Mouse (Mus musculus) neural tube, embryonic 14.5 days (tissue): ENCODE data around the gene Zic5. TPM values are rescaled to one million over a fixed set of nuclear protein-coding genes. Genes with fewer than 3 reads are reported as not detected.

ENCODE experiments used
- ATAC-seq: fragments of 200-750 bp; cut with Nextera tagmentation; 2 replicates; pipeline ENCODE4 v1.8.0; 2017; ENCODE audit warnings: low read depth, mild to moderate bottlenecking, moderate TSS enrichment, moderate library complexity
- H3K27ac ChIP-seq: fragments of 300-500 bp; sonication (generic); 2 replicates; pipeline ENCODE4 v1.5.1; 2014; ENCODE audit warnings: low read depth, mild to moderate bottlenecking, control low read depth, low read length, moderate library complexity, mixed read lengths
- H3K27me3 ChIP-seq: fragments of 300-500 bp; sonication (generic); 2 replicates; pipeline ENCODE4 v1.6.1; 2014; ENCODE audit warnings: low read length; ENCODE audit not compliant: control insufficient read depth, insufficient read depth
- H3K36me3 ChIP-seq: fragments of 300-500 bp; sonication (generic); 2 replicates; pipeline ENCODE4 v1.6.1; 2014; ENCODE audit warnings: low read length, mixed read lengths; ENCODE audit not compliant: control insufficient read depth, insufficient read depth
- H3K4me1 ChIP-seq: fragments of 300-500 bp; sonication (generic); 2 replicates; pipeline ENCODE4 v1.6.1; 2014; ENCODE audit warnings: low read length; ENCODE audit not compliant: control insufficient read depth, insufficient read depth
- H3K4me2 ChIP-seq: fragments of 300-500 bp; sonication (generic); 2 replicates; pipeline ENCODE4 v1.6.1; 2014; ENCODE audit warnings: mild to moderate bottlenecking, low read depth, low read length, control low read depth
- H3K4me3 ChIP-seq: fragments of 300-500 bp; sonication (generic); 2 replicates; pipeline ENCODE4 v1.5.1; 2014; ENCODE audit warnings: low read depth, low read length, control low read depth, mixed read lengths
- H3K9ac ChIP-seq: fragments of 300-500 bp; sonication (generic); replicated peaks from 2 replicates; pipeline ENCODE4 v1.6.1; 2014; ENCODE audit warnings: low read depth, mild to moderate bottlenecking, control low read depth, low read length, mixed read lengths
- H3K9me3 ChIP-seq: fragments of 300-500 bp; sonication (generic); 2 replicates; pipeline ENCODE4 v1.6.1; 2016; ENCODE audit warnings: low read length; ENCODE audit not compliant: control insufficient read depth
- WGBS: fragments of 180-500 bp; shearing (Covaris S2); extraction: QIAGEN DNeasy Blood & Tissue Kit; methylation state at CpG from one replicate; pipeline ENCODE4 v1.1.7; 2014; 5-methylcytosine and 5-hydroxymethylcytosine counted together
- polyA plus RNA-seq: library from polyadenylated mRNA; unstranded; fragments of >200 nt; fragmentation: Nextera tagmentation; extraction: Ambion mirVana; gene quantifications from 2 replicates; pipeline ENCODE4 v1.2.1, GENCODE M21; 2014

The Zic5 gene
- polyA plus RNA-seq, 1 experiment from 2014 or later = 7.9 TPM

DNA sequence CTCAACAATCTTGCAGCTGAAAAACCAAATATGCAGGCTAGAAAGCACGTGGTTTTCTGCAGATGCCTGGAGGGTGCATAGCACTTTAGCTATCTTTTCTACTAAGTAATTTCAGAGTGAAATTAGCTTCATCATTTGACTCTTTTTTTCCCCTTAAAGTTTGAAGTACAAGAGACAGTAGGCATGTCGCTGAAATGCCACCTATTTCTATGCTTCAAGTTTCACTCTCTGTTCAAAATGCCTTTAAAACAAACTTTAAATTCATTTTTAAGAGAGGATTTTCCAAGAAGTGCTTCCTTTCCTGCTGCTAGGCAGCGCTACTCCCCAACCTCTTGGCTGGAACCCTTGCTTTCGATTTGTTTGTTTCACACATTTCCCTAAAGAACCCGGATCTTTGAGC is 23.6 kb upstream of the Zic5 start:
- Histone ChIP-seq H3K4me2 (no peak overlapping the region), H3K9ac (no peak overlapping the region), H3K4me1 (no peaks in the 10 kb centered on the region), H3K27me3 (peaks cover 42% of the 10 kb centered on the region), H3K36me3 (no peaks in the 10 kb centered on the region), H3K4me3 (no peak overlapping the region), H3K27ac (no peak overlapping the region), H3K9me3 (no peaks in the 10 kb centered on the region)
- WGBS = 4% methylated on average over 5 of the region's 5 CpGs
- ATAC-seq = no peak

DNA sequence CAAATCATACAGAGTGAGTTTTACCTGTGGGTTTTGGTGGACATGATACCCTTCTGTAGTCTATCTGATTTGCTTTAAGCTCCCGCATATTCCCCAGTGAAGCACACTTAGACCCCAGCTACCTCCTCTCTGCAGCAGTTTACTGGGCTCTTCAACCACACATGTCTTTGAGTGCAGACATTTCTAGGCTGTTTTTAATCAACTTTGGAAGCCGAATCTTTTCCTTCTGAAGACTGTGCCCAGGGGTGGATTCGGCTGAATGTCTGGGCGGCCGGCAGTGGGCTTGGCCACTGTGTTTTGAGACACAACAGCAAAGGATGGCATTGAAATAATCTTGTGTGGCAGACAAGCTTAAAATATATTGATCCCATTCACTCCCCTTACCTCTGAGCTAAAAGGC is 21.9 kb upstream of the Zic5 start:
- Histone ChIP-seq H3K9ac (no peak overlapping the region), H3K27me3 (peaks cover 50% of the 10 kb centered on the region), H3K4me3 (no peak overlapping the region), H3K9me3 (no peaks in the 10 kb centered on the region), H3K27ac (no peak overlapping the region), H3K36me3 (no peaks in the 10 kb centered on the region), H3K4me2 (no peak overlapping the region), H3K4me1 (no peaks in the 10 kb centered on the region)
- 11% methylated on average over 5 of the region's 5 CpGs for WGBS
- ATAC-seq = no peak

DNA sequence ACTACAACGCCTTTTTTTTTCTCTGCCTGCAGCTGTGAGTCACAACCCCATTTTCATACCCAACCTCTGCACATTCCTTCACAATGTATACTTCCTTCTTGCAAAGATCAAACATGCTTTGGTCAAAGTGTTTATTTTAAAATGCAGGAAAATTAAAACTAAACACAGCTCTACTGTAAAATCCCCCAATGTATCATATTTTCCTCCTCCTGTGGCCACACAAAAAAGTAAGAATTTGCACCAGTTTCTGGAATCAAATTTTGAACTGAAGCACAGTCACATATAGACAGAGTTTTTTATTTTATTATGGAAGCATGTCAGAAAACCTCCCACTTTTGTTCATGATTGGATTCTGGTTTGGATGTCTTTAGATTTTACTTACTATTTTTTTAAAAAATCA is 21.1 kb upstream of the Zic5 start:
- Histone ChIP-seq H3K27ac (no peak overlapping the region), H3K9ac (no peak overlapping the region)
- 9% methylated on average over 1 of the region's 1 CpGs for WGBS

DNA sequence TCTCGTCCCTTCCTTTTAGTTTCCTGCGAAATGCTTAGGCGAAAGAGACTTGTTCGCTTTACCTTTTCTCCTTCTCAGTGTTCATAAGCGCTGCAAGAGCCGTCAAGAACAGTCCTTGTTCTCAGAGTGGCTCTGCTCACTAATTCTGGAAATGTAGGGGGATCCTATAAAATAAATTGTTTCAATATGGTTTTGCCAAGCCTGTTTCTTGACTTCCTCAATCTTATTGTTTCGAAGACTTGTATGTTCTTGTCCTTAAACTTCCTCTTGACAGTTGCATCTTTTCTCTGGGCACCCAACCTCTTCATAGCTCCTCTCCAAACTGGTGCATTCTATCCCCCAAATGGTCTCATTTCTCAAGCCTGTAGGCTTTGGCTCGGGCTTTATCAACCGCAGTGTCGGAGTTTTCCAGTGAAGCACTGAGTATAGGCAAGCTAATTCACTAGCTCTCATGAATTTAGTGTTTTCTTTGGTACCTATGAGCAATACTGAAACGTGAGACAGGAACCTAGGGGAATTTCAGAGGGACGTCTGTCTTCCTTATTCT is 20.2 kb upstream of the Zic5 start:
- H3K4me2 ChIP-seq = peak overlapping the region; percentile 15; the same call in 1 of the 2 replicates
- H3K4me1 ChIP-seq = no peaks in the 10 kb centered on the region
- no peak overlapping the region for H3K9ac ChIP-seq
- no peak for ATAC-seq
- 5% methylated on average over 12 of the region's 12 CpGs for WGBS
- peaks cover 55% of the 10 kb centered on the region for H3K27me3 ChIP-seq
- H3K36me3 ChIP-seq = no peaks in the 10 kb centered on the region
- H3K27ac ChIP-seq = no peak overlapping the region; the same call in 1 of the 2 replicates
- H3K4me3 ChIP-seq = no peak overlapping the region
- H3K9me3 ChIP-seq = no peaks in the 10 kb centered on the region

More for the DNA sequence above, 21.1 kb upstream of the Zic5 start:
- Histone ChIP-seq H3K9me3 (no peaks in the 10 kb centered on the region), H3K4me1 (no peaks in the 10 kb centered on the region), H3K36me3 (no peaks in the 10 kb centered on the region), H3K4me3 (no peak overlapping the region), H3K27me3 (peaks cover 56% of the 10 kb centered on the region), H3K4me2 (no peak overlapping the region)
- ATAC-seq = no peak

DNA sequence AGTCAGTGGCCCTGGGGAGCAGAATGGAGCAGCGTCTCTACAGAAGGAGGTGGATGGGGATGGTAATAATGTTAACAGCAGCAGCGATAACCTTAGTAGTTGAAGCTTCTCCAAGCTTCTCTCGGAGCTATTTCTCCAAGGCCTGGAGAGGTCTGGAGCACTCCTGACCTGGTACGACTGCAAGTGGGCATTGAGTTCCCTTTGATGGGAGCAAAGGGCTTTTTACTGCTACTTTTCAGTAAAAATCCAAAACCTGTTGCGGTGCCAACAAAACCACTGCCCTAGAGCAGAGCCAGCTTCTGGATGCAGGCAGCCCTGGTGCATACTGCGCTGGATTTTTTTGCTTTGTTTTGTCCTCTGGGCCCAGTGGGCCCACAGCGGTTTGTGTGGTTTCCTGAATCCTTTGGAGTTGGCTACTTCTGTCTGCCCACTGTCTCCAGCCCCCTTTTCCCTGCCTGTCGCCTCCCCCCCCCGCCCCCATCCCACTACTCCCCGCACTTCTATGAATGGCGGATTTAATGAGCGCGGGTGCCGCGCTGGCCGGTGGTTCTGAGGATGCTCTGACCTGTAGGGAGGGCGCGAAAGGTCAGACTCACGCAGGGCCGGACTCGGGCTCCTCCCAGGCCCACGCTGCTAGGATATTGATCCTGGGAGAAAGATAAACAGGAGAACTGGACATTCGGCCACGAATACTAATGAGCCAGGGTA is 19.5 kb upstream of the Zic5 start:
- H3K27me3 ChIP-seq = peaks cover 55% of the 10 kb centered on the region

DNA sequence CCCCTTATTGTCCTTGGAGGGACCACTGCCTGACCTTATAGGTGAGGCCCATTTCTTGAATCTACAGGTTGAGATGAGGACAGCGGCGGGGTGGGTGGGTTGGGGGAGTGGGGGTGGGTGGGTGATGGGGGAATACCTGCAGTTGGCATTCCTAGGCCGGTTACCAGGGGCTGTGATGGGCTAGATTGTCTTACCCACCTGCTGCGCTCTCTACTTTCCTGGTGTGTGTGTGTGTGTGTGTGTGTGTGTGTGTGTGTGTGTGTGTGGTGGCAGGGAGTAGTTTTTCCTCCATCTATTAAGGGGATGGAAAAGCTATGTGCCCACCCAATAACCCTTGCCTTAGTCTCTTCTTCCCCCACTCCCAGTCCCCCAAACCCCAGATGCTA is 19.0 kb upstream of the Zic5 start:
- no peaks in the 10 kb centered on the region for H3K36me3 ChIP-seq
- no peak for ATAC-seq
- H3K4me1 ChIP-seq = no peaks in the 10 kb centered on the region
- H3K9ac ChIP-seq = no peak overlapping the region
- peak overlapping the region; percentile 34; the same call in 1 of the 2 replicates for H3K27ac ChIP-seq
- no peaks in the 10 kb centered on the region for H3K9me3 ChIP-seq
- H3K4me2 ChIP-seq = peak overlapping the region; percentile 26; the same call in 1 of the 2 replicates
- 36% methylated on average over 2 of the region's 4 CpGs for WGBS
- H3K27me3 ChIP-seq = peaks cover 55% of the 10 kb centered on the region
- no peak overlapping the region for H3K4me3 ChIP-seq

More for the DNA sequence above, 19.5 kb upstream of the Zic5 start:
- WGBS = 3% methylated on average over 24 of the region's 24 CpGs
- H3K4me2 ChIP-seq = peak overlapping the region; percentile 15; the same call in 1 of the 2 replicates
- H3K4me3 ChIP-seq = no peak overlapping the region
- no peak overlapping the region for H3K9ac ChIP-seq
- peak overlapping the region; percentile 34; the same call in 1 of the 2 replicates for H3K27ac ChIP-seq
- H3K36me3 ChIP-seq = no peaks in the 10 kb centered on the region
- no peaks in the 10 kb centered on the region for H3K4me1 ChIP-seq
- ATAC-seq = no peak
- no peaks in the 10 kb centered on the region for H3K9me3 ChIP-seq

DNA sequence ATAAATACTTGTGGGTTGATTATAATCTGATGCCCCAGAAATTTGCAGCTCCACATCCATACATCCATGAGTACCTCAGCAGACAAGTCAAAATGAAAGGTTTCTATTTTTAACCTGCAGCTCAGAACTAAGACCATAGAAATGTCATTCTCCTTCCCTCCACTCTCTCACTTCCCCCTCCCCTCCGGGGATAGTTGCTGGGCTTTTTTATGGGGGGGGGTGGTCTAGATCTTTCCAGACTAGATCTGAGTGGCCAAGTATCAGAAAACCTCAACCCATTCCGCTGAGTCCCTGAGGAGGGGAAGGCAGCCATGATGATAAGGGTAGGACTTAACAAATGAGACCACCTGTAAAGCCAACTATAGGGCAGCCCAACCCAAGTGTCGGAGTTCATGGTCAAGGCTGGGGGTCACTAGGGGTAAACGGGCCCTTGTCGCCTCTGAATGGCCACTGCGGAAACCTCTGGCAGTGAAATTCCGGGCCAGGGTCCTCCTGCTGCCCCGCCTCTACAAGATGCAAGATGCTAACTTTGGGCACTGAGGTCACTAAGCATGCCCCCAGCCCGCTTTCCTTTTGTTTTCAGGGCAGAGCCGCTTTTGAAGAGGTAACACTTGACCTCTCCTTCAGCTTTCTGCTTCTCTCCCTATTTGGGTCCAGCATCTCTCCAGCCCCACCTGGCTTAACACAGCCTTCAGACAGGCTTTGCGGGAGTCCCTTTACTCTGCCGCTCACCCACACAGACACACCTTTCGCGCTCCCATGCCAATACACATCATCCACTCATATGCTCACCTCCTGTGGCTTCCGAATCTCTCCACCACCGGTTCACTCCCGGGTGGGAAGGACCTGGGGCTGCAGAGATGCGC is 18.3 kb upstream of the Zic5 start:
- Histone ChIP-seq H3K4me3 (no peak overlapping the region), H3K9ac (no peak overlapping the region; the same call in 1 of the 2 replicates), H3K4me2 (peak overlapping the region; percentile 26; the same call in 1 of the 2 replicates), H3K27ac (no peak overlapping the region; the same call in 1 of the 2 replicates), H3K36me3 (no peaks in the 10 kb centered on the region), H3K4me1 (no peaks in the 10 kb centered on the region), H3K9me3 (no peaks in the 10 kb centered on the region), H3K27me3 (peaks cover 55% of the 10 kb centered on the region)
- ATAC-seq = 0 out of 2 replicates have a peak, but pooled peaks have one; percentile 32
- WGBS = 8% methylated on average over 18 of the region's 18 CpGs

DNA sequence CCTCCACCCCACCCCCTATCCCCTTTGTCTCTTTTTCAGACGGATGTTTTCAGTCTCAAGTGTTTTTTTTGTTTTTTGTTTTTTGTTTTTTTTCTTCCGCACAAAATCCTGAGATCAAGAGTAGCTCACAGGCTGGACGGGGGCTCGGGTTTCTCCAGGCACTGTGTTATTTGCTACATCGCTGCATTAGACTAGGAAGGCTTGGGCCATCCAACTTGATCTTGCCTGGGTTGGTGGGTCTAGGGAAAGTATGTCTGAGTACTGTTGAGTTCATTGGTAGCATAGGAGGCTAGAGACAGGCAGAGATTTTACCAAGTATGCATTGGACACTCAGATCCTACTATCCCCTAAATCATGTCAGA is 17.5 kb upstream of the Zic5 start:
- H3K36me3 ChIP-seq = no peaks in the 10 kb centered on the region
- WGBS = 4% methylated on average over 5 of the region's 5 CpGs
- no peak overlapping the region for H3K9ac ChIP-seq
- H3K4me3 ChIP-seq = no peak overlapping the region; the same call in 1 of the 2 replicates
- H3K9me3 ChIP-seq = no peaks in the 10 kb centered on the region
- peak overlapping the region; percentile 53; the same call in 1 of the 2 replicates for H3K27ac ChIP-seq
- peaks cover 55% of the 10 kb centered on the region for H3K27me3 ChIP-seq
- ATAC-seq = no peak
- peak overlapping the region; percentile 39; the same call in 1 of the 2 replicates for H3K4me2 ChIP-seq
- no peaks in the 10 kb centered on the region for H3K4me1 ChIP-seq
